Mouse (Mus musculus) liver, embryonic 16.5 days (tissue): Measurements from ENCODE around the gene Dbi. TPM values are rescaled to one million over a fixed set of nuclear protein-coding genes. Genes with fewer than 3 reads are reported as not detected.

Experiments
- ATAC-seq: fragments of 200-750 bp; cut with Nextera tagmentation; 2 replicates; pipeline ENCODE4 v1.8.0; 2017; ENCODE audit warnings: low read depth, mild to moderate bottlenecking, moderate number of reproducible peaks, moderate library complexity
- H3K27ac ChIP-seq: fragments of 300-500 bp; sonication (generic); 2 replicates; pipeline ENCODE4 v1.5.1; 2014; ENCODE audit warnings: mild to moderate bottlenecking, low read length
- H3K27me3 ChIP-seq: fragments of 300-500 bp; sonication (generic); 2 replicates; pipeline ENCODE4 v1.6.1; 2014; ENCODE audit warnings: low read depth, low read length, mixed read lengths; ENCODE audit not compliant: control insufficient read depth, insufficient read depth
- H3K36me3 ChIP-seq: fragments of 300-500 bp; sonication (generic); 2 replicates; pipeline ENCODE4 v1.6.1; 2014; ENCODE audit warnings: mild to moderate bottlenecking; ENCODE audit not compliant: control insufficient read depth, insufficient read depth
- H3K4me1 ChIP-seq: fragments of 300-500 bp; sonication (generic); 2 replicates; pipeline ENCODE4 v1.6.1; 2014; ENCODE audit warnings: low read depth, low read length, mixed read lengths; ENCODE audit not compliant: control insufficient read depth
- H3K4me2 ChIP-seq: fragments of 300-500 bp; sonication (generic); 2 replicates; pipeline ENCODE4 v1.6.1; 2014; ENCODE audit warnings: low read depth, low read length, mixed read lengths
- H3K4me3 ChIP-seq: fragments of 300-500 bp; sonication (generic); 2 replicates; pipeline ENCODE4 v1.5.1; 2014; ENCODE audit warnings: low read depth, mild to moderate bottlenecking, low read length
- H3K9ac ChIP-seq: fragments of 300-500 bp; sonication (generic); 2 replicates; pipeline ENCODE4 v1.6.1; 2014; ENCODE audit warnings: low read depth, low read length
- H3K9me3 ChIP-seq: fragments of 300-500 bp; sonication (generic); replicated peaks from 2 replicates; pipeline ENCODE4 v1.6.1; 2016; ENCODE audit warnings: low read length; ENCODE audit not compliant: control insufficient read depth
- WGBS: fragments of 180-500 bp; shearing (Covaris S2); extraction: QIAGEN DNeasy Blood & Tissue Kit; methylation state at CpG from one replicate; pipeline ENCODE4 v1.1.7; 2014; ENCODE audit not compliant: insufficient replicate concordance; 5-methylcytosine and 5-hydroxymethylcytosine counted together
- polyA plus RNA-seq: library from polyadenylated mRNA; unstranded; fragments of >200 nt; fragmentation: Nextera tagmentation; extraction: Ambion mirVana; gene quantifications from 2 replicates; pipeline ENCODE4 v1.2.1, GENCODE M21; 2015

Gene Dbi
- polyA plus RNA-seq, 1 experiment from 2014 or later, result 1,140 TPM

DNA sequence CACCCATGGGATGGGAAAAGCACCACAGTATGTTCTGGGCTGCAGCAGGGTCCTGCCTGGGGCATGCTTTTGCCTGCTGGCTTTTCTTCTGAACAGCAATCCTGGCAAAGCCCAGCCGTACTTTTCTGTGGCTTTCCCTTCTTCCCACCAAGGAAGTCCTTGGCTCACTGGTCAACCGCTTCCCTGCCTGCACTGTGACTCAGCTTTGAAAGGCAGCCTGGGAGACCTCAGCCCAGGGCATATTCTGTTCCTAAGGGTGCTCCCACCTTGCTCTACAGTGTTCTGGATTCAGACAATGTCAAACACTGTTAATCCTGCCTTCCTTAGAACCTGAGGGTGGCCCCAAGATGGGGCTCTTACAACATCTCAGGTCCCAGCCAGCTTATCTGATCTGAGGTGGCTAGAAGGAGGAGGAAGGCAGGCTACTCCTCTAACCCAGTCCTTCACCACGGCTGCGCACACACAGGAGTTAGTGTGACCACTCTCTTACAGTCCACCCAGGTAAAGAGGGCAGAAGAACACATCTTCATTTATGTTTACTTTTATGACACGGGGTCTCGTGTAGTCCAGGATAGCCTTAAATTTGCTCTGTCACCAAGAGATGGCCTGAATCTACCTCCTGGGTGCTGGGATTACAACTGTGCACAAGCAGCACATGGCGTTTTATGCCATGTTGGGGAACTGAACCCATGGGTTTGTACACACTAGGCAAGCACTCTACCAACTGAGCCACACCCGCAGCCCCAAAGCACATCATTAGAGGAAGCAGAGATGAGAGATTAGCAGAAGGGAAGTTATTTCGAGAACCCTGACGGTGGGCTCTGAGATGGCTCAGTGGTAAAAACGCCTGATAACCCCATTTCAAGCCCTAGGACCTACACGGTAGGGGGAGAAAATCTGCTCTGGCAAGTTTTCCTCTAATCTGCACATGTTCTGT, 8.4 kb downstream of the Dbi start:
- Histone ChIP-seq H3K36me3 (peaks cover 21% of the 10 kb centered on the region), H3K27ac (no peak overlapping the region), H3K4me3 (no peak overlapping the region), H3K4me1 (peaks cover 3% of the 10 kb centered on the region), H3K9ac (no peak overlapping the region), H3K9me3 (no peaks in the 10 kb centered on the region), H3K27me3 (no peaks in the 10 kb centered on the region), H3K4me2 (no peak overlapping the region)
- 42% methylated on average over 12 of the region's 12 CpGs for WGBS
- ATAC-seq, result no peak

DNA sequence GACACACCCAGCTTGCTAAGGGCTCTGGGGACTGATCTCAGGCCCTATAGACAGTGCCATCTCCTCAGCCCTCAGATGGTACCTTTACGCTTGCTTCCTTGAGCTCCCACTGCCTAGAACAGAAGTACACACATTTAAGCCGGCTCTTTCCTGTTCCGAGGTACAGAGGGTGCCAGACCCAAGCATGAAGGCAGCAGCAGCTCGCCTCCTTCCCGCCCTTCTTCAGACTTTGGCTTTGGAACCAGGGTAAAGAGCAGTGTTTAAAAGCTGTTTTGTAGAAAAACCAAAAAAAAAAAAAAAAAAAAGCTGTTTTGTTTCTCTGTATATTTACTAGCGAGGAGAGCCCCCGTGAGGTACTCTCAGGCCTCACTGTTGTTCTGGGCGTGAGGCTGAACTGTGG, 9.1 kb downstream of the Dbi start:
- Histone ChIP-seq H3K9me3 (no peaks in the 10 kb centered on the region), H3K4me2 (no peak overlapping the region), H3K4me1 (peaks cover 3% of the 10 kb centered on the region), H3K27ac (no peak overlapping the region), H3K36me3 (peaks cover 21% of the 10 kb centered on the region), H3K9ac (no peak overlapping the region), H3K27me3 (no peaks in the 10 kb centered on the region), H3K4me3 (no peak overlapping the region)
- no peak for ATAC-seq
- 75% methylated on average over 8 of the region's 8 CpGs for WGBS

DNA sequence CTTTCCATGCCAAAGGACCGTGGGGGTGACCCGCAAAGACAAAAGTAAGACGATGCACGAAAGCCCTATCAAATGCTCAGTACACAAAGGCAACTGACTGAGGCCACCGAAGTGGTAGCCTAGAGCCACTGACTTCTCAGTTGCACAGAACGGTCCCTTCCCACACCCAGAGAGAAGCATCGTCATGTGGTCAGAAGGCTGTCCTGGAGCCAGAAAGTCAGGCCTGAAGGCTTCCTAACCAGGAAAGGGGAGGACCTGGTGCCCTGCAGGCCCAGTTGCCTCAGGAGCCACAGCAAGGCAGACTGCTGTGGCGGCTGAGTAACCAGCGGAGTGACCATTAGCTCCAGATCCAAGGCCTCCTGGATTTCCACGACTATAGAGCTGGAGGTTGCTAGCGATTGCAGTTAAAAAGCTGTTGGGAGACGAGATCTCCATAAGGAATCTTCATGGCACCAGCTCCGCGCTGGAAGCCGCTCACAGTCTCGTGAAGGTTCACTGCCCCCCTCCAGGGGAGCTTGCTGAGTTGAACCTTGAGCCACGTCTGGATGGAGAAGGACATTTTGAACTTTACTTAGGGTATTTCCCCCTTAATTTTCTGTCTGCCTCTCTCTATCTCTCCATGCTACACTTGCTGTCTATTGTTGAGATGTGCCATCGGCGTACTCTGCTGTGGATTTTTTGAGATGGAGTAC, 11.0 kb downstream of the Dbi start:
- 74% methylated on average over 19 of the region's 19 CpGs for WGBS

DNA sequence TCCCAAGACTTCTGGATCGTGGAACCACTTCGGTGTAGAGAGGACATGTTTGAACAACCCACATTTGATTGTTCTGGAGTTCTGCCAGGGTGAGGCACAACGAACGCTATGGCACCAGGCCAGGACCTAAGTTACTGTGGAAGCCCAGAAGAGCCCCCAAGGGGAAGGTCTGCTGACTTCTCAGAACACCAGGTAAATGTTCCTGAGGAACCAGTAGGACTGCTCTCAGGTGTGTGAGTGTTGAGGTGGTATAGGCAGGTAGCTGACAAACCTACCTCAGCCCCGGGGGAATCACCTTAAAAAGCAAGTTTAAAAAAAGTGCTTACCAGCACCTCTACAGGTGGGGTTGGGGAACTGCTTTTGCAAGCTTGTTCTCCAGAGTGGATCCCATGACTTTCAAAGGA, 15.3 kb downstream of the Dbi start:
- H3K4me2 ChIP-seq, result no peak overlapping the region
- WGBS, result 59% methylated on average over 5 of the region's 5 CpGs
- H3K27me3 ChIP-seq, result no peaks in the 10 kb centered on the region
- ATAC-seq, result no peak
- no peaks in the 10 kb centered on the region for H3K9me3 ChIP-seq
- H3K4me3 ChIP-seq, result no peak overlapping the region
- H3K4me1 ChIP-seq, result no peaks in the 10 kb centered on the region; the same call in 1 of the 2 replicates
- H3K36me3 ChIP-seq, result no peaks in the 10 kb centered on the region
- no peak overlapping the region for H3K27ac ChIP-seq
- H3K9ac ChIP-seq, result no peak overlapping the region

More for the DNA sequence above, 11.0 kb downstream of the Dbi start:
- no peak overlapping the region for H3K9ac ChIP-seq
- H3K27ac ChIP-seq, result no peak overlapping the region
- no peaks in the 10 kb centered on the region; the same call in 1 of the 2 replicates for H3K4me1 ChIP-seq
- ATAC-seq, result no peak
- H3K4me3 ChIP-seq, result no peak overlapping the region
- peaks cover 9% of the 10 kb centered on the region for H3K36me3 ChIP-seq
- H3K9me3 ChIP-seq, result no peaks in the 10 kb centered on the region
- H3K4me2 ChIP-seq, result no peak overlapping the region
- no peaks in the 10 kb centered on the region for H3K27me3 ChIP-seq

DNA sequence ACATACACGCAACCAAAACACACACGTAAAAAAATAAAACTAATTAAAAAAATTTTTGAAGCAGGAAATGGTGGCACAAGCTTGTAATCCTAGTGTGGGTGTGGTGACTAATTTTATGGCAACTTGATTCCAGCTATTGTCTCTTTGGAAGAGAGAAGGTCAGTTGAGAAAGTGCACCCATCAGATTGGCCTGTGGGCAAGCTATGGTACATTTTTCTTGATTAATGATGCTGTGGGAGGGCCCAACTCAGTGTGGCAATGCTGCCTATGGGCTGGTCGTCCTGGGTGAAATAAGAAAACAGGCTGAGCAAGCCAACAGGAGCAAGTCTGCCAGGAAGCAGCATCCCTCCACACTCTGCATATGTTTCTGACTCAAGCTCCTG, 19.7 kb downstream of the Dbi start:
- H3K4me3 ChIP-seq, result no peak overlapping the region
- no peaks in the 10 kb centered on the region for H3K36me3 ChIP-seq
- no peaks in the 10 kb centered on the region for H3K27me3 ChIP-seq
- no peak overlapping the region for H3K4me2 ChIP-seq
- no peak for ATAC-seq
- H3K27ac ChIP-seq, result no peak overlapping the region
- WGBS, result 62% methylated on average over 3 of the region's 3 CpGs
- H3K4me1 ChIP-seq, result peaks cover 2% of the 10 kb centered on the region
- no peaks in the 10 kb centered on the region for H3K9me3 ChIP-seq
- no peak overlapping the region for H3K9ac ChIP-seq

DNA sequence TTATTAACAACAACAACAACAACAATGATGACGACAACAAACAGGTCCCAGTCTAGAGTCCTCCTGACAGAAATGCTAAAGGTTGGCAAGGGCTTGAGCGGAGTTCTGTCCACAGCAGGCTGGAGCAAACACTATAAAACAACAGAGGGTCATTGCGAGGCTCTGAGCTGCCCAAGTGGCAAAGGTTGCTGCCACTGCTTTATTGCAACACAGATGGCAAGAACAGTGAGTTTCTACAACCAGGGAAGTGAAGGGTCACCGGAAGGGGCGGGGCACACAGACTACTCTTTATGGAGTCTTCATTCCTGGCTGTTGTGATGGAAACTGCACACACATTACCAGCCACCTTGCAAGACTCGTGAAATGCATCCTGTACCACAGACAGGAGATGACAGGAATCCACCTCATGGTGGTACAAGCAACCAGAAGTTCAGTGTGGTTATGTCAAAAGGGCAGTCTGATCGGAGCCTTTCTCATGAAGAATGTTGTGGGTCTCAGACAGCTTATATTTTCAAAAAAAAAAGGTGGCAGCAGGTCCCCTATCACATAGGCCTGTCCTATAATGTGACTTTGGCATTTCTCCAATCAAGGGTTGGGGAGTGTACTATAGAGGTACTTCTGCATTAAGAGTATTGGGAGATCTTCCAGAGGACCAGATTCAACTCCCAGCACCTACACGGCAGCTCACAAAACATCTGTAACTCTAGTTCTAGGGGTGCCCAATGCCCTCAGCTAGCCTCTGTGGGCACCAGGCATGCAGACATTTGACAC, 20.2 kb downstream of the Dbi start:
- peak; percentile 62 for ATAC-seq
- Histone ChIP-seq H3K9me3 (no peaks in the 10 kb centered on the region), H3K27ac (no peak overlapping the region), H3K36me3 (no peaks in the 10 kb centered on the region), H3K4me3 (no peak overlapping the region), H3K9ac (no peak overlapping the region), H3K4me1 (peaks cover 2% of the 10 kb centered on the region), H3K4me2 (no peak overlapping the region), H3K27me3 (no peaks in the 10 kb centered on the region)
- 58% methylated on average over 8 of the region's 8 CpGs for WGBS

DNA sequence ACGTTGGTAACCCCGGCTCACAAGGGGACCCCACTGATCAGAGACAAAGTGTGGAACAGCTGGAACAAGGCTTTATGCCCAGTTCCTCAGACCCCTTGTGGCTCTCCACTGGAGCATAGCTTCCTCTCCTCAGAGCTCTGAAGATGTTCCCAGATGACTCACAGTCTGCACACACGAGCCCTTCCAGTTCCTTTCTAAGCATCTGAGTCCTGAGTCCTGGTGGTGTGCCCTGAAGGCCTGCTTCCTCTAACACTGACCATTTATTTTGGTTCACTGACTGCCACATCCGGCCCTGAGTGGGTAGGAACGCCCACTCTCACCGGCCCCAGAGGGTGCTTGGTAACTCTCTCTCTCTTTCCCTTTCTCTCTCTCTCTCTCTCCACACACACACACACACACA, 21.4 kb downstream of the Dbi start:
- Histone ChIP-seq H3K9me3 (no peaks in the 10 kb centered on the region), H3K4me2 (no peak overlapping the region), H3K4me3 (no peak overlapping the region), H3K27ac (0 out of 2 replicates have a peak overlapping the region, but pooled peaks have one; percentile 6), H3K4me1 (peaks cover 2% of the 10 kb centered on the region; the same call in 1 of the 2 replicates), H3K36me3 (no peaks in the 10 kb centered on the region), H3K27me3 (no peaks in the 10 kb centered on the region), H3K9ac (no peak overlapping the region)
- 30% methylated on average over 6 of the region's 6 CpGs for WGBS
- peak; percentile 31 for ATAC-seq

DNA sequence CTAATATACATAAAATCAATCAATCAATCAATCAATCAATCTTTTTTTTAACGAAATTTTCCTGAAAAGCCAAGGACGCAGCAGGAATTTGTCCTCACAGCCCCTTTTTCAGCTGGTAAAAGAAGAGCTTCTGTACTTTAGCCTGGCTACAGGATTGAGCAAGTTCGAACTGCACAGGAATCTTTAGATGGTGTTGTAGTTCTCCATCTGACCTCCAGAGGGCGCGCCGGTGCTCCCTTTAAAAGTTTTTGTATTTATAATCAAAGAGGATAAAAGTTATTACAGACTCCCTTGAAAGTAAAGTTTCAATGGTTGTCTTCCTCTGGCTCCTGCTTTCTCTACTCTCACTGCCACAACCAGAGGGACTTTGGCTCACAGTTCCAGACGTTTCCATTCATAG, 22.6 kb downstream of the Dbi start:
- Histone ChIP-seq H3K27ac (no peak overlapping the region), H3K36me3 (no peaks in the 10 kb centered on the region), H3K4me3 (no peak overlapping the region), H3K4me2 (no peak overlapping the region), H3K9me3 (no peaks in the 10 kb centered on the region), H3K27me3 (no peaks in the 10 kb centered on the region), H3K9ac (no peak overlapping the region), H3K4me1 (peaks cover 2% of the 10 kb centered on the region; the same call in 1 of the 2 replicates)
- no peak for ATAC-seq
- 8% methylated on average over 7 of the region's 7 CpGs for WGBS
